Mouse (Mus musculus) adrenal gland, postnatal 14 days (tissue): Measurements from ENCODE around the gene Cenpf. TPM values are rescaled to one million over a fixed set of nuclear protein-coding genes. Genes with fewer than 3 reads are reported as not detected.
A peak's percentile ranks its signal among the peaks of the same experiment; 100 is the strongest.

Experiments used
- DNase-seq: peaks from one replicate; pipeline ENCODE4 v3.0.0; 2021; ENCODE audit warnings: mixed read lengths
- total RNA-seq: library from RNA; stranded (reverse); gene quantifications from 2 replicates; pipeline ENCODE4 v1.2.3, GENCODE M21; 2021

Gene Cenpf
- total RNA-seq, 1 experiment from 2014 or later: 13.9 TPM

DNA sequence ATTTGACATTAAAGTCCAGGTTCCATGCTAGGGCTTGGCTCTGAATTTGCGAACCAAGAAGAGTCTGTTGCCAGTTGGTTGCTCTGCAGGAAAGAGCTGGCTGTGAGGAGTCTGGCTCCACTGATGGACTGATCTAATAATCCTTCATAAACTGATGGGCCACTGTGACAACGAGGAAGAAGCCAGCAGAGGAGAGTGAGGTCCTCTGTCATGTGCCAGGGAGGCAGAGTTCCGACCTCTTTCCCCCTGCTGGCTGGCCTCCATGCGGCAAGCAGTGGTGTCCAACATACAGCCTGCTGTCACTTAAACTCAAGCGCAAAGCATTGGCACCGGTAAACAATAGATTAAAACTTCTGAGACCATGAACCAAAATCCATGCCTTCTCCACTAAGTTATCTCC, 57.9 kb downstream of the Cenpf start:
- no peak for DNase-seq

DNA sequence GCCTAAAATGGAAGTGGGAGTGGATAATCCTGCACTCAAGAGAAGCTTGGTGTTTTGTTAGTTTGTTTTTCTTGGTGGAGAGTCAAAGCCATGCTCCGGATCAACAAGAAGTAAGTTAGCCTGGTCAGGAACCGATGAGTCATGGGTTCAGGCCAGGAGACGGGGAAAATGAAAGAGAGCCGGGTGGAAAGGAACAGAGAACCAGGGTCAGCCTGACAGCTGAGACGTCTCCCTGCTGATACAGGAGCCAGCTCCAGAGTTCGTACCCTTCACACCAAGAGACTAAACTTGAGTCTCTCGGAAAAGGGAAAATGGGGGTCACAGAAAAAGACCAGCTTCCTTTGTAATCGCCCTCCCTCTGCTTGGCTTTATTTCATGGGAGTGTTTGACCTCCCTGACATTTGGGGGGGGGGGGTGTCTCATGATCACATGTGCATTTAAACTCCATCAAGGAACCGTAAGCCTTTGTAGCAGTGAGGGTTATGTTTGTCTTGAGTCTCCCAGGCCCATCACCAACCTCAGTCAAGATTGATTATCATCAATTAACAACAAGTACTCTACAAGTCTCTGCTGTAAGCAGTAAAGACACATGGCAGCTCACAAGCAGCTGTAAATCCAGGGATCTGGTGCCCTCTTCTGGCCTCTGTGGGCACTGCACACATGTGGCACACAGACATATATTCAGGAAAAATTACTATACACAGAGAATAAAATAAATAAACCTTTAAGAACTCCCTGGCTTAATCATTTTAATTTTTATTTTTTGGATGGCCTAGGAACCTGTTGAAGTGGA, 59.7 kb downstream of the Cenpf start:
- DNase-seq: peak; percentile 79

DNA sequence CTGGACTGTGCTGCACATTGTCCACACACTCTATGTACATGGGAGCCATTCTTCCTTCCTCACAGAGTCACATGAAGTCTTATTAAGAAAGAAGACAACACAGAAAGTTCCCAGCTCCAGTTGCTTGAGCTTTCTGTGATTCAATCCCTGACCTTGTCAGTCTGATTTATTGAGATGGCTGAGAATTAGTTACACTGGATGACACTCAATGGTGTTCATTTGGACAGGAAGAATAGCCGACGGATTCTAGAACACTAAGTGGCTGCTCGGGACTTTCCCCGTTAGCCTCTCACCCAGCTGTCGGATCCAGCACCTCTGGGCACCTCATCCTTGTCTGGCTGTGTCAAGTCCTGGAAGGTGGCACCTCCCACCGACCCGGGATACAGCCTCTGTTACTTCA, 63.1 kb downstream of the Cenpf start:
- DNase-seq: no peak

- DNase-seq: no peak
Observed at GRCm38 (mm10) chr1:189618970-189619740, 68.7 kb downstream of the Cenpf start.

DNA sequence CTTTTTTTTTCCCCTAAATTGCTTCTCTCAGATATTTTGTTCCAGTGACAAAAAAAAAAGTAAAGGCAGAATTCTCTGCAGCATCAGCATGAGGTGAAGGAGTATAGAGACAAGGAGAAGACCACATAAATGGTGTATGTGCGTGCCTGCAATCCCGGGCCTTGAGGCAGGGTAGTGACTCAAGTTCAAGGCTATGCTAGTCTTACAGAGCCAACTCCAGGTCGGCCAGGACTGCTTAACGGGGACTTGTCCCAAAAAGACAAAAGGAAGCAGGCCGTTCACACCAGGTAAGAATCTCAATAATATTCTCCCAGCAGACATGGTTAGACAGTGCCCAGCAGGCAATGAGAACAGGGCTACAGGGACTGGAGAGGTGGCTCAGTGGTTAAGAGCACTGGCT, 70.5 kb downstream of the Cenpf start:
- DNase-seq: peak; percentile 50

- peak; percentile 61 for DNase-seq
Observed at GRCm38 (mm10) chr1:189615246-189615645, 72.6 kb downstream of the Cenpf start.

DNA sequence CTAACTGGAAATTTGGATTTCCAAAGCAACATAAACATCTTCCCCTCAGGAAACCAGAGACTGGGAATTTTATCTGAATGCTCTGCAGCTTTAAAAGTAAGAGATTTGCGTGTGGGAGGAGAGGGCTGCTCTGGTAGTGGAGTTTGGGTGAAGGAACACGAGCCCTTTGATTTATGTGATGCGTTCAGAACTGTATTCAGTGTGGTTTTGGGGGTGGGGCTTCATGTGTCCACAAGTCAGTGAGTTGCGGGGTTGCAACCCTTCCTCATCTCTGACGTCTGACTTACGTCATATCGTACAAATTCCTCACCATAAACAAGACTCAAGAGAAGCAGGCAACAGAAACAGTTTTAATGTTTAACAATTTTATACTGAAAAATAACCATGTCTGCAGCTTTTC, 74.8 kb downstream of the Cenpf start:
- no peak for DNase-seq

GRCm38 (mm10) chr1:189611775-189612174, 76.1 kb downstream of the Cenpf start:
- no peak for DNase-seq

GRCm38 (mm10) chr1:189608640-189609039, 79.2 kb downstream of the Cenpf start:
- no peak for DNase-seq

GRCm38 (mm10) chr1:189608039-189608438, 79.8 kb downstream of the Cenpf start:
- DNase-seq: no peak

- DNase-seq: no peak
Observed at GRCm38 (mm10) chr1:189605598-189606126, 82.2 kb downstream of the Cenpf start.

- DNase-seq: no peak
Observed at GRCm38 (mm10) chr1:189597096-189597495, 90.8 kb downstream of the Cenpf start.

Other genes with a start within 250 kb of the Cenpf start
- gene Ptpn14, start 40.2 kb upstream of the Cenpf start, total RNA-seq: 24.2 and 24.6 TPM in 2 replicates
- gene Smyd2, start 234.3 kb upstream of the Cenpf start, total RNA-seq: 64.7 and 76.2 TPM in 2 replicates